Mouse (Mus musculus): ENCODE data around the gene Icmt. TPM values are rescaled to one million over a fixed set of nuclear protein-coding genes. Genes with fewer than 3 reads are reported as not detected.
A peak's percentile ranks its signal among the peaks of the same experiment; 100 is the strongest.

Icmt gene
- polyA plus RNA-seq (2012; fragmentation: generic; extraction: Trizol), result 30.8 TPM

GRCm38 (mm10) chr4:152296874-152297861 lies at the start of gene Icmt:
Gene Icmt (plus strand): TSS chr4:152297227.
- peak within 1 kb of the TSS; percentile 98 for H3K4me2 ChIP-seq (ENCODE audit: low read depth)
- peaks cover 15% of the 10 kb centered on the region for H3K27me3 ChIP-seq (ENCODE audit: control insufficient read depth, insufficient read depth, insufficient read length)
- H3K4me3 ChIP-seq, result peak within 1 kb of the TSS; percentile 45
- peak within 1 kb of the TSS; percentile 81 for H3ac ChIP-seq (ENCODE audit: control insufficient read depth, insufficient read length)
- H3K36me3 ChIP-seq (ENCODE audit: control insufficient read depth, insufficient read depth), result no peaks in the 10 kb centered on the region
- peaks cover 10% of the 10 kb centered on the region for H3K79me2 ChIP-seq (ENCODE audit: control insufficient read depth, insufficient read depth)
- TF ChIP-seq SRF (IDR thresholded peaks at IDR 0.05; ENCODE audit: control insufficient read depth, insufficient read length, low read depth) (no peak), MYOD1 (IDR thresholded peaks at IDR 0.05; ENCODE audit: control insufficient read depth in 1 of 3, insufficient read length in 2 of 3, low read depth in 2 of 3) (peak in 1 of 3 experiments; percentile 21), POLR2AphosphoS2 (IDR thresholded peaks at IDR 0.05; ENCODE audit: insufficient read length, low read depth) (peak; percentile 75), MYOG (IDR thresholded peaks at IDR 0.05; ENCODE audit: control insufficient read depth in 1 of 3, insufficient read depth in 1 of 3, insufficient read length in 2 of 3, low read depth in 2 of 3) (peak in 1 of 3 experiments; percentile 45), MAX (IDR thresholded peaks at IDR 0.05; ENCODE audit: low read depth) (no peak), E2F4 (IDR thresholded peaks at IDR 0.05; ENCODE audit: insufficient read depth) (no peak), POLR2A (IDR thresholded peaks at IDR 0.05; ENCODE audit: insufficient read length, low read depth) (peak; percentile 77)

- Histone ChIP-seq H3K4me3 (no peak overlapping the region), H3K79me2 (ENCODE audit: control insufficient read depth, insufficient read depth) (no peaks in the 10 kb centered on the region), H3K27me3 (ENCODE audit: control insufficient read depth, insufficient read depth, insufficient read length) (no peaks in the 10 kb centered on the region), H3K4me2 (ENCODE audit: low read depth) (no peak overlapping the region), H3ac (ENCODE audit: control insufficient read depth, insufficient read length) (no peak overlapping the region), H3K36me3 (ENCODE audit: control insufficient read depth, insufficient read depth) (peaks cover 13% of the 10 kb centered on the region)
- no peak for TF ChIP-seq MYOG (IDR thresholded peaks at IDR 0.05; ENCODE audit: control insufficient read depth in 1 of 3, insufficient read depth in 1 of 3, insufficient read length in 2 of 3, low read depth in 2 of 3)
- no peak for TF ChIP-seq CEBPB (IDR thresholded peaks at IDR 0.05; ENCODE audit: insufficient read depth, poor library complexity, severe bottlenecking)
- no peak for TF ChIP-seq TCF3 (IDR thresholded peaks at IDR 0.05; ENCODE audit: insufficient read length, low read depth)
- TF ChIP-seq USF1 (IDR thresholded peaks at IDR 0.05; ENCODE audit: low read depth), result no peak
- TF ChIP-seq SRF (IDR thresholded peaks at IDR 0.05; ENCODE audit: control insufficient read depth, insufficient read length, low read depth), result no peak
- TF ChIP-seq POLR2A (IDR thresholded peaks at IDR 0.05; ENCODE audit: insufficient read length, low read depth), result no peak
- TF ChIP-seq TCF12 (IDR thresholded peaks at IDR 0.05; ENCODE audit: insufficient read depth, poor library complexity, severe bottlenecking), result no peak
- TF ChIP-seq REST (IDR thresholded peaks at IDR 0.05; ENCODE audit: insufficient read depth, insufficient read length), result no peak
- TF ChIP-seq POLR2AphosphoS2 (IDR thresholded peaks at IDR 0.05; ENCODE audit: insufficient read length, low read depth), result no peak
- TF ChIP-seq MYOD1 (IDR thresholded peaks at IDR 0.05; ENCODE audit: control insufficient read depth in 1 of 3, insufficient read length in 2 of 3, low read depth in 2 of 3), result no peak
- TF ChIP-seq MAX (IDR thresholded peaks at IDR 0.05; ENCODE audit: low read depth), result no peak
- no peak for TF ChIP-seq E2F4 (IDR thresholded peaks at IDR 0.05; ENCODE audit: insufficient read depth)
These were observed 46.4 kb upstream of the Icmt start for GRCm38 (mm10) chr4:152250615-152251014.

GRCm38 (mm10) chr4:152253183-152253759 lies 43.8 kb upstream of the Icmt start:
- no peak for TF ChIP-seq POLR2AphosphoS2 (IDR thresholded peaks at IDR 0.05; ENCODE audit: insufficient read length, low read depth)
- peak; percentile 33 for TF ChIP-seq TCF3 (IDR thresholded peaks at IDR 0.05; ENCODE audit: insufficient read length, low read depth)
- TF ChIP-seq E2F4 (IDR thresholded peaks at IDR 0.05; ENCODE audit: insufficient read depth), result no peak
- peak; percentile 45 to 91 (median 79) for TF ChIP-seq MYOG (IDR thresholded peaks at IDR 0.05; ENCODE audit: control insufficient read depth in 1 of 3, insufficient read depth in 1 of 3, insufficient read length in 2 of 3, low read depth in 2 of 3)
- no peak for TF ChIP-seq USF1 (IDR thresholded peaks at IDR 0.05; ENCODE audit: low read depth)
- TF ChIP-seq CEBPB (IDR thresholded peaks at IDR 0.05; ENCODE audit: insufficient read depth, poor library complexity, severe bottlenecking), result no peak
- TF ChIP-seq TCF12 (IDR thresholded peaks at IDR 0.05; ENCODE audit: insufficient read depth, poor library complexity, severe bottlenecking), result peak; percentile 49
- no peak for TF ChIP-seq REST (IDR thresholded peaks at IDR 0.05; ENCODE audit: insufficient read depth, insufficient read length)
- no peak for TF ChIP-seq SRF (IDR thresholded peaks at IDR 0.05; ENCODE audit: control insufficient read depth, insufficient read length, low read depth)
- peak; percentile 15 to 92 (median 89) for TF ChIP-seq MYOD1 (IDR thresholded peaks at IDR 0.05; ENCODE audit: control insufficient read depth in 1 of 3, insufficient read length in 2 of 3, low read depth in 2 of 3)
- no peak for TF ChIP-seq MAX (IDR thresholded peaks at IDR 0.05; ENCODE audit: low read depth)
- no peak for TF ChIP-seq POLR2A (IDR thresholded peaks at IDR 0.05; ENCODE audit: insufficient read length, low read depth)
- Histone ChIP-seq H3K27me3 (ENCODE audit: control insufficient read depth, insufficient read depth, insufficient read length) (no peaks in the 10 kb centered on the region), H3ac (ENCODE audit: control insufficient read depth, insufficient read length) (no peak overlapping the region), H3K4me2 (ENCODE audit: low read depth) (peak overlapping the region; percentile 18), H3K79me2 (ENCODE audit: control insufficient read depth, insufficient read depth) (no peaks in the 10 kb centered on the region), H3K36me3 (ENCODE audit: control insufficient read depth, insufficient read depth) (peaks cover 13% of the 10 kb centered on the region), H3K4me3 (no peak overlapping the region)

- no peaks in the 10 kb centered on the region for H3K79me2 ChIP-seq (ENCODE audit: control insufficient read depth, insufficient read depth)
- H3K36me3 ChIP-seq (ENCODE audit: control insufficient read depth, insufficient read depth), result peaks cover 7% of the 10 kb centered on the region
- H3K4me3 ChIP-seq, result no peak overlapping the region
- H3ac ChIP-seq (ENCODE audit: control insufficient read depth, insufficient read length), result no peak overlapping the region
- peak overlapping the region; percentile 23 for H3K4me2 ChIP-seq (ENCODE audit: low read depth)
- TF ChIP-seq POLR2A (IDR thresholded peaks at IDR 0.05; ENCODE audit: insufficient read length, low read depth), result no peak
- no peak for TF ChIP-seq TCF12 (IDR thresholded peaks at IDR 0.05; ENCODE audit: insufficient read depth, poor library complexity, severe bottlenecking)
- TF ChIP-seq MYOD1 (IDR thresholded peaks at IDR 0.05; ENCODE audit: control insufficient read depth in 1 of 3, insufficient read length in 2 of 3, low read depth in 2 of 3), result peak in 1 of 3 experiments; percentile 37
- no peaks in the 10 kb centered on the region for H3K27me3 ChIP-seq (ENCODE audit: control insufficient read depth, insufficient read depth, insufficient read length)
These were observed 40.0 kb upstream of the Icmt start for GRCm38 (mm10) chr4:152257070-152257469.

All from myocyte (in vitro differentiated cells).